Mouse (Mus musculus): ENCODE results near the gene Igsf9.

Gene Igsf9

GRCm38 (mm10) chr1:172468301-172468877 lies 13.2 kb upstream of the Igsf9 start:
- DNase-seq (ENCODE audit: low spot score), result no peak

- no peak for DNase-seq (ENCODE audit: low spot score)
These were observed 12.2 kb upstream of the Igsf9 start for GRCm38 (mm10) chr1:172469373-172469772.

GRCm38 (mm10) chr1:172469810-172470448 lies 11.7 kb upstream of the Igsf9 start:
- no peak for DNase-seq (ENCODE audit: low spot score)

- DNase-seq (ENCODE audit: low spot score), result no peak
These were observed 8.7 kb upstream of the Igsf9 start for GRCm38 (mm10) chr1:172472909-172473308.

DNA sequence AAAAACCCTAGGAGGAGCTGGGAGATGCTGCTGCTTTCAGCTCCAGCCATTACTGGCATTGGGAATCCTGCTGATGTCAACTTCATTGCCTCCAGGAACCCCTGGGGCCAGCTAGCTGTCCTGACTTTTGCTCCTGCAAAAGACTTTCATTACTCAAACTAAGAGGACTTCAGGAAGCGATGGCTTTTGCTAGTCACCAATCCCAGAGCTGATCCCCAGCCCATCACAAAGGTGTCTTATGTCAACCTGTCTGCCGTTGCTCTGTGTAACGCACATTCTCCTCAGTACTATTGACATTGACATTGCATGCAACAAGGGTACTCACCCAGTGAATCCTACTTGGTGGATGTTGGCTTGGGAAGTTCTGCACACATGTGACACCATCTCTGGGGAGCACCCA lies 7.4 kb upstream of the Igsf9 start:
- DNase-seq (ENCODE audit: low spot score), result no peak

- DNase-seq (ENCODE audit: low spot score), result no peak
These were observed 6.4 kb upstream of the Igsf9 start, which contains the start of gene Slamf9 for GRCm38 (mm10) chr1:172475054-172475741. Gene Slamf9, plus strand, starts transcription at chr1:172475358.

- no peak for DNase-seq (ENCODE audit: low spot score)
These were observed 3.6 kb upstream of the Igsf9 start for GRCm38 (mm10) chr1:172478020-172478419.

DNA sequence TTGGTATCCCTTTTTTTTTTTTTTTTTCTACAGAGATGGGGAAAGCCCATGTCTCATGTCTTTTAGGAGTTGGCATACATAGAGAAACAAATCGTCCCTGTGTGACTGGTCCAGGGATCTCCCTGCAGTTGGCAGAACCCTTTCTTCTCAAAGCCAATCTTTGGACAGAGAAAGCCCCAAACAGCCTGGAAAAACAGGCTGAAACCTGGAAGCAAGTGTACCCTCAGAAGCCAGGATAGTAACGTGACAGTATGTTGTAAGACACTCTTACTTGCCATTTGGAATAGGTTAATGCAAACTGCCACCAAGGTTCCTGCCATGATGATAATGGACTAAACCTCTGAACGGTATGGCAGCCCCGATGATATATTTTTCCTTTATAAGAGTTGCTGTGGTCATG lies 1.2 kb upstream of the Igsf9 start:
- DNase-seq (ENCODE audit: low spot score), result no peak

- no peak for DNase-seq (ENCODE audit: low spot score)
These were observed 477 bp upstream of the Igsf9 start for GRCm38 (mm10) chr1:172481111-172481510.

GRCm38 (mm10) chr1:172482518-172483360 lies 1.2 kb downstream of the Igsf9 start:
- DNase-seq (ENCODE audit: low spot score), result peak; percentile 37

DNA sequence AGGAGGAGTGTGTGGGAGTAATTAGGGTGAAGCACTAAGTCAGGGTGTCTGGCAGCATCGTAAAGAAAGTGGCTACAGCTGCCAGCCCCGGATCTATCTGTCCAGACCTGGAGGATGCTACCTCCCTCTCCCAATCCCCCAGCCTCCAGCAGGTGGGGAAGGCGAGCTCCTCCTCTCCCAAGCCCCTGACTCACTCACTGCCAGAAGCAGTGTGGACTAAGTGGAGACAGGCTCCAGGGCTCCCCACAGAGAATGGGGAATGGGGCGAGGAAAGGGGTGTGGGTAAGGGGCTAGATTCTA lies 1.7 kb downstream of the Igsf9 start:
- DNase-seq (ENCODE audit: low spot score), result peak; percentile 36

DNA sequence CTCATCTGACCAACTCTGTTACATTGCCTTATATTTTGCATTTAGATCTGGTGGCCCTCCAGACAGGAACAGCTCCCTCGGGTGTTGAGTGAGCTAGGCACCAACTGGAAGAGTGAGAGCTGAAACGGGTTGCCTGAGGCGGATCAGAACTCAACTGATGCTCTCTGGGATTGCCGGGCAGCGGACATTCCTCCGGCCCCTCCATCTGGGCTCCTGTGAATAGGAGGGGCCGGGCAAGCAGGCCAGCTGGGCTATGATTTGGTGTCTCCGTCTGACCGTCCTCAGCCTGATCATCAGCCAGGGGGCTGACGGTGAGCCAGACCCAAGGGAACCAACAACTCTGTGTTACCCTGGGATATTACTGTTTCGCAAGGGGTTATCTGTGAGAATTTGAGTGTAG lies 2.6 kb downstream of the Igsf9 start:
- DNase-seq (ENCODE audit: low spot score), result peak; percentile 51

DNA sequence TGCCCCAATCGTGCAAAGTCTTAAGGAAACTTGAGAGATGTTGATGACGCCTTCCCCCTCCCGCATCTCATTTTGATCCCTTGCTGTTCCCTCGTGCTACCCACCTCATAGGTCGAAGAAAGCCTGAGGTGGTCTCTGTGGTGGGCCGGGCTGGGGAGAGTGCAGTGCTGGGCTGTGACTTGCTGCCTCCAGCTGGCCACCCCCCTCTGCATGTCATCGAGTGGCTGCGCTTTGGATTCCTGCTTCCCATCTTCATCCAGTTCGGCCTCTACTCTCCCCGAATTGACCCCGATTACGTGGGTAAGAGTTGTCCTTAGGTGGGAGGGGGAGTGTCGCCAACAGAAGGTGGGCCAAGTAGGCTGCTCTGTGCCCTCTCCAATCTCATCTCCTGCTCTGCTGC lies 3.1 kb downstream of the Igsf9 start:
- no peak for DNase-seq (ENCODE audit: low spot score)

DNA sequence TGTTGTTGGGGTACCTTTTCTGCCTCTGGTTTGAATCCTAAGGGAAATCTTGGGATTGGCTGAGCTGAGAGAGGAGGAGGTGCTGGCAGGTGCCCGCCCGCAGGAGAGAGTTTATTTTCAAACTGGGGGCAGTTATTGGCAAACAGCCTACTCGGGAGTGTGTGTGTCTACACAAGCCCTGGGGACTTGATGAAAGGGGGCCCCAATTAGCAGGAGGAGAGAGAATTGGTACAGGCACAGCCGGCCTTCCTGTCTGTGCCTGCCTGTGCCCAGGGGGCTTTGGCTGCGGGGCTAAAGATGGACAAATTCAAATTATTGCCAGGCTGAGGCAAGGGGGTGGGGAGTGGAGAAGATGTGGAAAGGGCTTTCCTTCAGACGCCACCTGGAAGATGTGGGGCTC lies 4.2 kb downstream of the Igsf9 start:
- DNase-seq (ENCODE audit: low spot score), result no peak

DNA sequence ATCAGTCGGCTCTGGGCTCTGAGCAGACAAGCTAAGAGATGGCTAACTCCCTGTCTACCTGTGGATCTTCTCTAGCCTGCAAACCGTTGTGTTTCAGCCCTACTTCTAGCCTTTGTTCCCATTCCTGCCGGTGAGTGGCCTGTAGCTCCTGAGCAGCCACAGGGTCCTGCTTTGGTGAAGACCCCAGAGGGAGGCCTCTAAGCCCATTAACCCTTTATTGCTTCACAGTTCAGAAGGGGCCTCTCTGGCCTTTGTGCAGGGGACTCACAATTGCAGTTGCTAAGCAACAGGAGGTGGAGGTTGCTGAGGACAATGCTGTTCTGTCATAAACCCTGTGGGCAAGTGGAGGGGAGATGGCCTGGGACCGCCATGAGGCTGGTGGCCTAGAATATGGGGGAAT lies 4.6 kb downstream of the Igsf9 start:
- DNase-seq (ENCODE audit: low spot score), result peak; percentile 83

DNA sequence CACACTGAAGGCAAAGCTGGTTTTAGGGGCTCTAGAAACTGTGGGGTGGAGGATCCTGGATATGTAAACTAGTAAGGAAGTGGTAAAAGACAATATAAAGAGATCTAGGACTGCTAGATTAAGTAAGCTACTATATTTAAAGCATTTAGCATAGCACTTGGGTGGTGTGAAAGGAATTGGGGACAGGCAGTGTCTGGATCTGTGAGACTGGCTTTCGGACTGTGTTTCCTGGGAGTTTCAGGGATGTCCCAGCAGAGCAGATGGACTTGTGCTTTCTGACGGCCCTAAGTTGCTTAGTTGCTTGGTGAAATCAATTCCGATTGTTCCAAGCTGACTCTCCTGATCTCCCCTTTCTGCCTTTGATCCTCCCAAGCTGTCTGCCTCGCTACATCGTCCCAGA lies 5.1 kb downstream of the Igsf9 start:
- DNase-seq (ENCODE audit: low spot score), result no peak

DNA sequence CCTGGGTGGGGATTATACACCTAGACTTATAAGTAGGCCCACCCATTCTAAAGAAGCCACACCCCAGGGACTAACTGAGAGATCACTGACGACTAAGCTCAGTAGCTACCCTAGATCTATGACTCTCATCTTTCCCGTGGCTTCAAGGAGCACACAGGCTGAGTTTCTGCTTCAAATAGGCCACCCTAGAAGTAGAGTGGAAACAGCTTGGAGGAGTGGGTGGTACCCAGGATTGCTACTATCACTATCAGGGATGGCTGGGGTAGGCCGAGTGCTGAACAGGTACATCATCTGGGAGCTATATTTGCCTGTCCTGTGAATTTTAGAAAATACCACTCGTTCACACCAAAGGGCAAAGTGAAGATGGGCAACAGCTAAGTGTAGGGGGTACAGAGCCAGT lies 6.3 kb downstream of the Igsf9 start:
- no peak for DNase-seq (ENCODE audit: low spot score)

DNA sequence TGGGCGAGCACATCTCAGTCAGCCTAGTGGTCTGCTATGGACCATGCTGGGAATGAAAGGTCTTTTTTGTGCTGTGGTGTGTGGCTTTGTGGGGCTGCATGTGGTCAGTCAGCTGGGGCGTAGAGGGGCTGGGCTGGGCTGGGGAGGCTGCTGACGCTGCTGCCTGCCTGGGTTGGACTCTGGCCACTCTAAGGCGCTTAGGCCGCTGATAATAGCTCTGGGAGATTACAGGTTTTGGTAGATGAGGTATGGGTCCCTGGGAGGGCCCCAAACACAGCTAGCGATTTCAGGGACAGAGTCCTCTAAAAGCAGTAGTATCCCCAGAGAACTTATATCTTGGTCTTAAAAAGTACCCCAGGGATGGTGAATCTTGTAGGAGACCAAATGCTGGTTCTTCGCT lies 7.2 kb downstream of the Igsf9 start:
- DNase-seq (ENCODE audit: low spot score), result no peak

- no peak for DNase-seq (ENCODE audit: low spot score)
These were observed 8.1 kb downstream of the Igsf9 start for GRCm38 (mm10) chr1:172489585-172490250.

DNA sequence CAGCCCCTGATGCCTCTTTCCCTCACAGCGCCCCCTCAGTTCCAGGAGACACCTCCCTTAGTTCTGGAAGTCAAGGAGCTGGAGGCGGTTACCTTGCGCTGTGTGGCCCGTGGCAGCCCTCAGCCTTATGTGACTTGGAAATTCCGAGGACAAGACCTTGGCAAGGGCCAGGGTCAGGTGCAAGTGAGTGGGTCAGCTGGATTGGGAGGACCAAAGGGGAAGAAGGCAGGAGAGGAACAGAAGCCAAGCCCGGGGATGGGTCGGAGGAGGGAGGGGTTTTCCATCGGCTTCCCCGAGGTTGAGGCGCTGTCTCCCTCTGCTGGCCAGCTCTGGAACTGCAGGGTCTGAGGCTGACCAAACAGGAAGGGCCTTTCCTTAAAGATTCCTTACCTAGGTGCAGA lies 8.7 kb downstream of the Igsf9 start:
- DNase-seq (ENCODE audit: low spot score), result peak; percentile 88

DNA sequence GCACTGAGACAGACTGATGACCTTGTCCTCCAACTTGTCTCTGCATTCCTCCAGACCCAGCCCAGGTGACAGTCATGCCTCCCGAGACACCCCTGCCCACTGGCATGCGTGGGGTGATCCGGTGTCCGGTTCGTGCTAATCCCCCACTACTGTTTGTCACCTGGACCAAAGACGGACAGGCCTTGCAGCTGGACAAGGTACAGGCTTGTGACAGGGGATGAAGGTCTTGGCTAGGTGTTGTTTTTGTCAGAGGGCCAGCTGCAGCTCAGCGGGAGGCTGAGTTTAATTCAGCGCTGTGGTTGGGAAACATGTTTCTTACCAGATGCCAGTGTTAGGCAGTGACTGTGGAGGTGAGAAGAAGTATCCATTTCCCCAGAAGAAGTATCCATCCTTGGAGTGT lies 10.5 kb downstream of the Igsf9 start:
- no peak for DNase-seq (ENCODE audit: low spot score)

DNA sequence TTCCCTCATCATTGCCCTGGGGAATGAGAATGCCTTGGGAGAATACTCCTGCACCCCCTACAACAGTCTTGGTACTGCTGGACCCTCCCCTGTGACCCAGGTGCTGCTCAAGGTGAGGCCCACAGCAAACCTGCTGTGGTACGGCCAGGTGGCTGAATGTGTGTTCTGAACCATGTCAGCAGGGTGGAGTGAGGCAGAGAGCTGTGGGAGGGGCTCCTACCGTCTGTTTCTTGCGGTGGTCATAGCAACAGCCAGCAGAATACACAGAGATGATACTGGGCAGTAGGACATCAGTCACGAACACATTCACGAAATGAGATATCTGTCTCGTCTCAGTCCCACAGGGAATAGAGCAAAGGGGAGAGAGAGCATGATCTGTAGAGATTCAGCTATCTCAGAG lies 11.9 kb downstream of the Igsf9 start:
- no peak for DNase-seq (ENCODE audit: low spot score)
